Mouse (Mus musculus) CH12.LX (cell line): Measurements from ENCODE around the gene Sox18. TPM values are rescaled to one million over a fixed set of nuclear protein-coding genes. Genes with fewer than 3 reads are reported as not detected.

Experiments used
- DNase-seq: peaks from one replicate; pipeline ENCODE4 v3.0.0-alpha.2; 2013; ENCODE audit errors: extremely low read depth
- H3K27ac ChIP-seq: 2 replicates; pipeline ENCODE4 v1.5.1; 2012; ENCODE audit warnings: low read depth, mild to moderate bottlenecking, control low read depth, moderate library complexity; ENCODE audit not compliant: insufficient read depth
- H3K27me3 ChIP-seq: replicated peaks from 2 replicates; pipeline ENCODE3; 2012; ENCODE audit warnings: inconsistent platforms
- H3K36me3 ChIP-seq, 2 experiments: replicated peaks in 1 of 2; 2 replicates each; pipeline versions ENCODE3 to v1.6.1; 2012; ENCODE audit warnings: inconsistent platforms in 1 of 2, low read length in 1 of 2, mild to moderate bottlenecking in 1 of 2, mixed read lengths in 1 of 2, moderate library complexity in 1 of 2; ENCODE audit not compliant: control insufficient read depth in 1 of 2, insufficient read depth in 1 of 2
- H3K4me1 ChIP-seq, 2 experiments: 2 replicates each; pipeline ENCODE4 v1.6.1; 2012; ENCODE audit warnings: inconsistent platforms in 1 of 2, moderate library complexity in 1 of 2; ENCODE audit not compliant: insufficient read depth in 2 of 2, control insufficient read depth in 1 of 2
- H3K4me2 ChIP-seq: 2 replicates; pipeline ENCODE4 v1.6.1; 2012; ENCODE audit warnings: low read depth, mild to moderate bottlenecking, control low read depth; ENCODE audit not compliant: poor library complexity, insufficient read depth, severe bottlenecking
- H3K4me3 ChIP-seq, 3 experiments: fragments of 150-350 bp in 1 of 3; sonication (generic) in 1 of 3; replicated peaks in 1 of 3; 2 replicates each; pipeline versions ENCODE3 to v1.5.1; 2011 to 2012; ENCODE audit warnings: low read depth in 2 of 3, low read length in 2 of 3, mild to moderate bottlenecking in 2 of 3, moderate library complexity in 2 of 3, control low read depth in 1 of 3, improper control_type of control experiment in 1 of 3, inconsistent platforms in 1 of 3, mixed read lengths in 1 of 3; ENCODE audit not compliant: poor library complexity in 1 of 3
- H3K79me2 ChIP-seq: replicated peaks from 2 replicates; pipeline ENCODE4 v1.6.1; 2012; ENCODE audit warnings: mild to moderate bottlenecking, moderate library complexity; ENCODE audit not compliant: control insufficient read depth, poor library complexity, insufficient read depth, severe bottlenecking; ENCODE audit errors: extremely low read depth
- H3K9ac ChIP-seq: 2 replicates; pipeline ENCODE4 v1.6.1; 2012; ENCODE audit warnings: low read depth, mild to moderate bottlenecking, control low read depth, moderate library complexity; ENCODE audit not compliant: insufficient read depth
- H3K9me3 ChIP-seq: replicated peaks from 2 replicates; pipeline ENCODE3; 2012; ENCODE audit warnings: low read length, inconsistent platforms, mixed read lengths
- E2F4 ChIP-seq: IDR thresholded peaks from 2 replicates; pipeline ENCODE4 v1.6.1; 2011; ENCODE audit warnings: low read depth, low read length, improper control_type of control experiment; ENCODE audit not compliant: insufficient replicate concordance
- EP300 ChIP-seq: IDR thresholded peaks from 2 replicates; pipeline ENCODE4 v1.6.1; 2011; ENCODE audit warnings: low read length, improper control_type of control experiment
- ETS1 ChIP-seq: conservative IDR thresholded peaks from 2 replicates; pipeline ENCODE4 v1.6.1; 2012; ENCODE audit warnings: low read depth, mild to moderate bottlenecking, inconsistent platforms, low read length, improper control_type of control experiment, moderate library complexity
- GABPA ChIP-seq: IDR thresholded peaks from 2 replicates; pipeline ENCODE4 v1.6.1; 2012; ENCODE audit warnings: low read depth, low read length, improper control_type of control experiment, inconsistent platforms; ENCODE audit not compliant: insufficient replicate concordance
- HCFC1 ChIP-seq: IDR thresholded peaks from 2 replicates; pipeline ENCODE4 v1.6.1; 2012; ENCODE audit warnings: low read depth, mild to moderate bottlenecking, inconsistent platforms, low read length, improper control_type of control experiment
- IRF4 ChIP-seq: IDR thresholded peaks from 2 replicates; pipeline ENCODE4 v1.6.1; 2014; ENCODE audit warnings: low read depth, mild to moderate bottlenecking, inconsistent platforms, low read length, improper control_type of control experiment
- MAZ ChIP-seq: IDR thresholded peaks from 2 replicates; pipeline ENCODE4 v1.6.1; 2012; ENCODE audit warnings: low read depth, mild to moderate bottlenecking, inconsistent platforms, low read length, improper control_type of control experiment, moderate library complexity
- MYC ChIP-seq: IDR thresholded peaks from 2 replicates; pipeline ENCODE4 v1.6.1; 2011; ENCODE audit warnings: low read depth, mild to moderate bottlenecking, improper control_type of control experiment, low read length
- PAX5 ChIP-seq: IDR thresholded peaks from 2 replicates; pipeline ENCODE4 v1.6.1; 2012; ENCODE audit warnings: low read length, inconsistent platforms, mixed read lengths
- POLR2A ChIP-seq: IDR thresholded peaks from 2 replicates; pipeline ENCODE4 v1.6.1; 2011; ENCODE audit warnings: low read depth, mild to moderate bottlenecking, improper control_type of control experiment, low read length
- POLR2AphosphoS2 ChIP-seq: IDR thresholded peaks from 2 replicates; pipeline ENCODE4 v1.6.1; 2011; ENCODE audit warnings: low read depth, low read length, improper control_type of control experiment
- RCOR1 ChIP-seq: conservative IDR thresholded peaks from 2 replicates; pipeline ENCODE4 v1.6.1; 2012; ENCODE audit warnings: low read depth, mild to moderate bottlenecking, inconsistent platforms, low read length, improper control_type of control experiment
- SMC3 ChIP-seq: IDR thresholded peaks from 2 replicates; pipeline ENCODE4 v1.6.1; 2011; ENCODE audit warnings: low read depth, low read length, improper control_type of control experiment
- TCF12 ChIP-seq: IDR thresholded peaks from 2 replicates; pipeline ENCODE4 v1.6.1; 2014; ENCODE audit warnings: low read depth, mild to moderate bottlenecking, inconsistent platforms, low read length, improper control_type of control experiment
- UBTF ChIP-seq: IDR thresholded peaks from 2 replicates; pipeline ENCODE4 v1.6.1; 2012; ENCODE audit warnings: low read depth, mild to moderate bottlenecking, inconsistent platforms, low read length, improper control_type of control experiment, moderate library complexity
- ZNF384 ChIP-seq: IDR thresholded peaks from 2 replicates; pipeline ENCODE4 v1.6.1; 2012; ENCODE audit warnings: low read depth, low read length, improper control_type of control experiment, inconsistent platforms
- dilution Hi-C: fragments of 300-500 bp; cut with MboI; formaldehyde crosslinking; loops from 2 replicates; pipeline ENCODE4 v1.14.3; 2020; ENCODE audit warnings: low sequenced_read_pairs; ENCODE audit not compliant: extremely low pct_unique_long_range_greater_than_20kb, extremely low pct_ligation_motif_present
- in situ Hi-C: fragments of 300-500 bp; cut with MboI; formaldehyde crosslinking; loops from 3 replicates; pipeline ENCODE4 v1.14.3; 2019; ENCODE audit warnings: low sequenced_read_pairs, low pct_ligation_motif_present, low pct_unique_long_range_greater_than_20kb, mixed read lengths
- polyA plus RNA-seq: library from polyadenylated mRNA; unstranded; fragments of >175 nt; gene quantifications from 2 replicates; pipeline ENCODE4 v1.2.1, GENCODE M21; 2012; ENCODE audit warnings: low read depth; ENCODE audit not compliant: insufficient read length
- total RNA-seq, 2 experiments: library from RNA; depleted of rRNA; stranded (reverse); fragments of 300-350 nt in 1 of 2; fragments of >200 nt in 1 of 2; gene quantifications; 2 replicates each; pipeline ENCODE4 v1.2.3; 2012 to 2014

Gene Sox18
- total and polyA plus RNA-seq, 3 experiments: not detected

DNA sequence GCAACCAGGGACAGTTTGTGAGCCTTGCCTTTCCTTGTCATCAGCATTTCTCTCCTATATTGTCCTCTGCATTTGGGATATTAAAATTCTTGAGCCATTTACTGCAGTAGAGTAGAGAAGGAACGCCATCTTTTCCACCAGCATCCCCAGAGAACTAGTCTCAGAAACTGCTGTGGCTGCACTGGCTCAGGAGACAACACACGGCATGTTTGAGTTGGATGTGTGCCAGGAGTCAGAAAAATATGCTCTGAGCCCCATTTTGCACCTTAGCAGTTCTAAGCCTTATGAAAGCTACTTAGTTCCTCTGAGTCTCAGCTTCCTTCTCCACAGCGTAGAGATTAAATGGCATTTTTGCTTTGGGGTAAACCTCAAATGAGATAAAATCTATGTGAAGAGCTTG, 45.6 kb upstream of the Sox18 start:
- Histone ChIP-seq H3K27ac (no peak overlapping the region), H3K9me3 (no peaks in the 10 kb centered on the region), H3K36me3 (no peaks in the 10 kb centered on the region), H3K79me2 (no peaks in the 10 kb centered on the region), H3K4me1 (peaks cover 0 to 13% of the 10 kb centered on the region in 2 experiments; a peak in 2 of 4 replicates), H3K9ac (no peak overlapping the region), H3K27me3 (peaks cover 58% of the 10 kb centered on the region), H3K4me2 (no peak overlapping the region), H3K4me3 (no peak overlapping the region)
- in situ Hi-C loops: no loop called here
- TF ChIP-seq PAX5 (no peak), RCOR1 (no peak), MYC (no peak), GABPA (no peak), E2F4 (no peak), POLR2A (no peak), SMC3 (no peak), POLR2AphosphoS2 (no peak)
- no peak for DNase-seq
- dilution Hi-C loops: no loop called here

DNA sequence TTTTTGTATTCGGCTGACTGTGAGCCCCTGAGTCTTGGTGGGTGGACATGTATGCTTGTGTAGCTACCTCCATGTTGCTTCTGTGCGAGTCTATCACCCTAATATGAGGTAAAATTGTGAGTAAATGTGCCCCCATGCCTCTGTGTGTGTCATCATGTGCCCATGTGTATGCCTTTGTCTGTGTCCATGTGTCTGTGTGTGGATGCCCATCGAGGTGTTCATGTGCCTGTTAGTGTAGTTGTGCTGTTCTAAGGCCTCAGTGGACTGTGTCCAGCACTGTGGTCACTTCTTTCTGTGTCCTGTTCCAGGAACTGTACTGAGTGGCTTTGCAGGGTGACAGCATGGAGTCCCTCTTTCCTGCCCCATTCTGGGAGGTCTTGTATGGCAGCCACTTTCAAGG, 43.9 kb upstream of the Sox18 start:
- dilution Hi-C loops (no loop called here), in situ Hi-C loops (no loop called here)
- H3K4me1 ChIP-seq: peaks cover 0 to 13% of the 10 kb centered on the region in 2 experiments; a peak in 2 of 4 replicates
- no peaks in the 10 kb centered on the region for H3K36me3 ChIP-seq
- H3K4me2 ChIP-seq: no peak overlapping the region
- no peak overlapping the region for H3K27ac ChIP-seq
- no peak for DNase-seq
- H3K4me3 ChIP-seq: no peak overlapping the region
- H3K27me3 ChIP-seq: peaks cover 57% of the 10 kb centered on the region
- H3K9ac ChIP-seq: no peak overlapping the region
- TF ChIP-seq TCF12 (no peak), IRF4 (no peak), HCFC1 (no peak), MAZ (no peak), ETS1 (no peak), UBTF (no peak), RCOR1 (no peak), POLR2A (no peak), EP300 (no peak), PAX5 (no peak)
- H3K79me2 ChIP-seq: no peaks in the 10 kb centered on the region
- no peaks in the 10 kb centered on the region for H3K9me3 ChIP-seq

DNA sequence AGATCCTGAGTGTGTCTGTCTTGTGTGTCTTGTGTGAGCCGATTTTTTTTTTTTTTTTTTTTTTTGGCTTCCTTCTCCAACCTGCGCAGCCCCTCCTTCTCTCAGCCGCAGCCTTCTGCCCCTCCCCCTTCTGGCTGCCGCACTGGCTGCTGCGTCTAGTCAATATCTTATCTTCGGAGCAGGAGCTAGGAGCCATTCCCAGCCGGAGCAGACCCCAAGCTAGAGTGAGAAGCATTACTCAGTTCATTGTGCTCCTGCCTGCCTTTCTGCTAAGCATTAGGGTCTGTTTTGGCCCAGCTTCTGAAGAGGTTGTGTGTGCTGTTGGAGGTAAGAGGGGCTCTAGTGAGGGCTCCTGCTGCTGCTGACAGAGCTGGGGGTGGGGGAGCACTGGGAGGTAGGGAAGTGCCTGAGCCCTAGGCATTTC, 43.5 kb upstream of the Sox18 start, which contains the start of gene Oprl1:
Gene Oprl1 (plus strand): TSS at position 114 of the 424 bp plus-strand sequence.
- Histone ChIP-seq H3K4me2 (peak within 1 kb of the TSS; percentile 44), H3K9me3 (no peaks in the 10 kb centered on the region), H3K4me3 (no peak within 1 kb of the TSS), H3K9ac (no peak within 1 kb of the TSS), H3K27ac (no peak within 1 kb of the TSS), H3K27me3 (peaks cover 52% of the 10 kb centered on the region), H3K4me1 (peaks cover 0 to 13% of the 10 kb centered on the region in 2 experiments; a peak in 2 of 4 replicates), H3K79me2 (no peaks in the 10 kb centered on the region), H3K36me3 (no peaks in the 10 kb centered on the region)
- TF ChIP-seq ZNF384 (peak; percentile 89), HCFC1 (no peak)
- no peak for DNase-seq
- dilution Hi-C loops: no loop called here
- in situ Hi-C loops: no loop called here
